Mouse (Mus musculus): ENCODE measurements around the gene Cracr2a. TPM values are rescaled to one million over a fixed set of nuclear protein-coding genes. Genes with fewer than 3 reads are reported as not detected.
A peak's percentile ranks its signal among the peaks of the same experiment; 100 is the strongest.

Cracr2a gene
- polyA plus RNA-seq, 1 experiment from 2014 or later = 0.99 TPM

DNA sequence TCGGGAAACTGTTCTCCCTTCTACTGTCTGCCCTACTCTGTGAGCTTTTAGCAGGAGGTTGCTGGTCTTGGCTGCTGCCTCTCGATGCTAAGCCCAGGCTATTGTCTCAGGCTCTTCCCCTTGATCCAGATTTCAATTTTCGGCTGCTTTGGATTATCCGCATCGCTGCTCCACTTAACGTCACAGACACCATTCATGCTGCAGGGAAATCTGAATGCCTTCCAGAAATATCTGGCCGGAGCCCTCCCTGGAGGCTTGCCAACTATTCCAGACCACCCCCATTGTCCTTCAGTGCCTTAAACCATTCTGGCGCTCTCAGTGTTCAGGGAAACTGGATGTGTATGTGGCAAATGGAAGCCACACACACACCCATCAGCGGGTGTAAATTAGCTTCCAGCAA lies 66.3 kb downstream of the Cracr2a start:
- no peak overlapping the region for H3K27ac ChIP-seq (ENCODE audit: low read depth, low read length)

DNA sequence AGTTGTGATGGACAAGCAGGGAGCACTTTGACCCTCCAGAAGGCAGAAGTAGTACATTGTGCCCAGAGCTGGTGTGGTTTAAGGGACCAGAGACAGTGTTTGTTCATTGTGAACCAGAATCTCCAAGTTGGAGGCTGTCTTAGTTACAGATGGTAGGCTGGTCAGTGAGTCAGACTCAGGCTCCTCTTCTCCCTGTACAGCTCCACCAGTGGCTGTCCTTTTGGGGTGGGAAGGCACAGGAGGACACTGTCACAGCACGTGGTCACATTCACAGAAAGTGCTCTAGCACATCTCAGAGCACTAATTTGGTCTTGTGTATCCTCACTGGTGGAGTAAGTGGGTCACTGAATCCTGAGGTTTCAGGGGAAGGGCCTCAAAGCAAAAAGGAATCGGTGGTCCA lies 68.1 kb downstream of the Cracr2a start:
- Histone ChIP-seq H3K9me3 (ENCODE audit: control insufficient read depth, low read length) (no peaks in the 10 kb centered on the region), H3K4me1 (replicated peaks; ENCODE audit: control insufficient read depth, insufficient read depth, low read length) (peaks cover 8% of the 10 kb centered on the region; the same call in 1 of the 2 replicates), H3K36me3 (ENCODE audit: control insufficient read depth, insufficient read depth, low read length) (no peaks in the 10 kb centered on the region), H3K4me3 (ENCODE audit: low read depth, low read length) (no peak overlapping the region), H3K27ac (ENCODE audit: low read depth, low read length) (no peak overlapping the region), H3K27me3 (ENCODE audit: control insufficient read depth, insufficient read depth, low read length) (no peaks in the 10 kb centered on the region), H3K9ac (ENCODE audit: low read length) (no peak overlapping the region), H3K4me2 (ENCODE audit: low read depth, low read length, severe bottlenecking) (no peak overlapping the region)
- ATAC-seq (replicated peaks; ENCODE audit: low FRiP score) (no peak), DNase-seq (ENCODE audit: low spot score) (no peak)
- 80% methylated on average over 2 of the region's 2 CpGs for WGBS

More for the DNA sequence above, 66.3 kb downstream of the Cracr2a start:
- no peak overlapping the region for H3K4me2 ChIP-seq (ENCODE audit: low read depth, low read length, severe bottlenecking)
- H3K4me1 ChIP-seq (replicated peaks; ENCODE audit: control insufficient read depth, insufficient read depth, low read length) = peaks cover 8% of the 10 kb centered on the region; the same call in 1 of the 2 replicates
- peak; percentile 58 for ATAC-seq (replicated peaks; ENCODE audit: low FRiP score)
- WGBS = 15% methylated on average over 9 of the region's 9 CpGs
- DNase-seq (ENCODE audit: low spot score) = peak; percentile 69
- no peak overlapping the region for H3K9ac ChIP-seq (ENCODE audit: low read length)
- no peak overlapping the region for H3K4me3 ChIP-seq (ENCODE audit: low read depth, low read length)
- H3K9me3 ChIP-seq (ENCODE audit: control insufficient read depth, low read length) = no peaks in the 10 kb centered on the region
- no peaks in the 10 kb centered on the region for H3K27me3 ChIP-seq (ENCODE audit: control insufficient read depth, insufficient read depth, low read length)
- no peaks in the 10 kb centered on the region for H3K36me3 ChIP-seq (ENCODE audit: control insufficient read depth, insufficient read depth, low read length)

DNA sequence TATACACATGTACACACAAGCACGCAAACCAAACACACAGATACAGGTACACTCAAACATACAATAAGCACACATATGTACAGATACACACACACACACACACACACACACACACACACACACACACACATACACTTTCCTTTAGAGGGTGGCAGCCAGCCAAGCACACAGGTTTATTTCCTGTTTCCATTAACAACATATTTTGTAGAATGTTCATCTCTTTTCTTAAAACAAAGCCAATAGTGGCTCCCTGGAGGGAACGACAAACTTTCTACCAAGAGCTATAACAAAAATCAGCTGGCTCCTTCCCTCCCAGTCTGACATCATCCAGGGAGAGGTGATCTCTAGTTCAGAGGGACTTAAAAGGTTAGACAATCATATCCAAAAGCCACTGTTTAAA lies 73.7 kb downstream of the Cracr2a start:
- no peaks in the 10 kb centered on the region for H3K4me1 ChIP-seq (replicated peaks; ENCODE audit: control insufficient read depth, insufficient read depth, low read length)
- WGBS = 84% methylated on average over 2 of the region's 2 CpGs

GRCm38 (mm10) chr6:127635462-127636189 lies 74.5 kb downstream of the Cracr2a start:
- Histone ChIP-seq H3K9ac (ENCODE audit: low read length) (no peak overlapping the region), H3K4me3 (ENCODE audit: low read depth, low read length) (no peak overlapping the region), H3K4me2 (ENCODE audit: low read depth, low read length, severe bottlenecking) (no peak overlapping the region), H3K27ac (ENCODE audit: low read depth, low read length) (no peak overlapping the region), H3K9me3 (ENCODE audit: control insufficient read depth, low read length) (no peaks in the 10 kb centered on the region), H3K36me3 (ENCODE audit: control insufficient read depth, insufficient read depth, low read length) (no peaks in the 10 kb centered on the region), H3K27me3 (ENCODE audit: control insufficient read depth, insufficient read depth, low read length) (no peaks in the 10 kb centered on the region), H3K4me1 (replicated peaks; ENCODE audit: control insufficient read depth, insufficient read depth, low read length) (no peaks in the 10 kb centered on the region)
- ATAC-seq (replicated peaks; ENCODE audit: low FRiP score) = 0 out of 2 replicates have a peak, but pooled peaks have one; percentile 39
- 47% methylated on average over 9 of the region's 9 CpGs for WGBS
- no peak for DNase-seq (ENCODE audit: low spot score)

More for the DNA sequence above, 73.7 kb downstream of the Cracr2a start:
- H3K4me2 ChIP-seq (ENCODE audit: low read depth, low read length, severe bottlenecking) = no peak overlapping the region
- H3K36me3 ChIP-seq (ENCODE audit: control insufficient read depth, insufficient read depth, low read length) = no peaks in the 10 kb centered on the region
- H3K9me3 ChIP-seq (ENCODE audit: control insufficient read depth, low read length) = no peaks in the 10 kb centered on the region
- H3K9ac ChIP-seq (ENCODE audit: low read length) = no peak overlapping the region
- no peak overlapping the region for H3K27ac ChIP-seq (ENCODE audit: low read depth, low read length)
- ATAC-seq (replicated peaks; ENCODE audit: low FRiP score) = no peak
- no peaks in the 10 kb centered on the region for H3K27me3 ChIP-seq (ENCODE audit: control insufficient read depth, insufficient read depth, low read length)
- DNase-seq (ENCODE audit: low spot score) = no peak
- no peak overlapping the region for H3K4me3 ChIP-seq (ENCODE audit: low read depth, low read length)

GRCm38 (mm10) chr6:127641077-127641801 lies 80.1 kb downstream of the Cracr2a start:
- H3K27me3 ChIP-seq (ENCODE audit: control insufficient read depth, insufficient read depth, low read length) = no peaks in the 10 kb centered on the region
- WGBS = 80% methylated on average over 8 of the region's 8 CpGs
- H3K9me3 ChIP-seq (ENCODE audit: control insufficient read depth, low read length) = no peaks in the 10 kb centered on the region
- H3K36me3 ChIP-seq (ENCODE audit: control insufficient read depth, insufficient read depth, low read length) = no peaks in the 10 kb centered on the region
- no peak for ATAC-seq (replicated peaks; ENCODE audit: low FRiP score)
- no peak overlapping the region for H3K4me3 ChIP-seq (ENCODE audit: low read depth, low read length)
- no peak overlapping the region for H3K27ac ChIP-seq (ENCODE audit: low read depth, low read length)
- H3K9ac ChIP-seq (ENCODE audit: low read length) = no peak overlapping the region
- DNase-seq (ENCODE audit: low spot score) = no peak
- no peaks in the 10 kb centered on the region for H3K4me1 ChIP-seq (replicated peaks; ENCODE audit: control insufficient read depth, insufficient read depth, low read length)
- H3K4me2 ChIP-seq (ENCODE audit: low read depth, low read length, severe bottlenecking) = no peak overlapping the region

- no peaks in the 10 kb centered on the region for H3K36me3 ChIP-seq (ENCODE audit: control insufficient read depth, insufficient read depth, low read length)
- WGBS = 18% methylated on average over 4 of the region's 4 CpGs
- H3K9me3 ChIP-seq (ENCODE audit: control insufficient read depth, low read length) = no peaks in the 10 kb centered on the region
- no peak overlapping the region for H3K4me2 ChIP-seq (ENCODE audit: low read depth, low read length, severe bottlenecking)
- no peak for DNase-seq (ENCODE audit: low spot score)
- H3K27me3 ChIP-seq (ENCODE audit: control insufficient read depth, insufficient read depth, low read length) = no peaks in the 10 kb centered on the region
- no peak for ATAC-seq (replicated peaks; ENCODE audit: low FRiP score)
- no peak overlapping the region for H3K4me3 ChIP-seq (ENCODE audit: low read depth, low read length)
- H3K4me1 ChIP-seq (replicated peaks; ENCODE audit: control insufficient read depth, insufficient read depth, low read length) = no peaks in the 10 kb centered on the region
- no peak overlapping the region for H3K9ac ChIP-seq (ENCODE audit: low read length)
- H3K27ac ChIP-seq (ENCODE audit: low read depth, low read length) = no peak overlapping the region
Observed at GRCm38 (mm10) chr6:127655988-127656387, 94.8 kb downstream of the Cracr2a start.

DNA sequence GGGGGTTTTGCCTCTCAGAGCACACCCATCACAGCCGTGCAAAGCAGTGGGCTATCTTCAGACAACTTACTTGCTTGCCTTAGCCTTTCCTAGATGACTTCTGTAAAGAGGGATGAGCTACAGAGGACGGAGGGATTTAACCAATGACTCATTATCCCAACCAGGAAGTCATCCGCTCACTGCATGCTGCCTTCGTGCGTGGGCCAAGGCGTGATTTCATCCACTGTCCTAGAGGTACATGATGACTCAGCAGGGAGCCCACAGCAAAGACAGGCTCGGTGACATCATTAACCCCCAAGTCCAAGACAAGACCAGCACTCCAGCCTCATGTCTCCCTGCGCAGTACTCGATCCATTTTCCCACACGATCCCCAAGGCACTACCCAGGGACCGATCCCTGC lies 96.0 kb downstream of the Cracr2a start:
- H3K4me1 ChIP-seq (replicated peaks; ENCODE audit: control insufficient read depth, insufficient read depth, low read length) = no peaks in the 10 kb centered on the region
- ATAC-seq (replicated peaks; ENCODE audit: low FRiP score) = no peak
- H3K27me3 ChIP-seq (ENCODE audit: control insufficient read depth, insufficient read depth, low read length) = no peaks in the 10 kb centered on the region
- H3K9me3 ChIP-seq (ENCODE audit: control insufficient read depth, low read length) = no peaks in the 10 kb centered on the region
- 94% methylated on average over 11 of the region's 11 CpGs for WGBS
- H3K4me2 ChIP-seq (ENCODE audit: low read depth, low read length, severe bottlenecking) = no peak overlapping the region
- no peak overlapping the region for H3K9ac ChIP-seq (ENCODE audit: low read length)
- no peak overlapping the region for H3K4me3 ChIP-seq (ENCODE audit: low read depth, low read length)
- no peak overlapping the region for H3K27ac ChIP-seq (ENCODE audit: low read depth, low read length)
- DNase-seq (ENCODE audit: low spot score) = no peak
- no peaks in the 10 kb centered on the region for H3K36me3 ChIP-seq (ENCODE audit: control insufficient read depth, insufficient read depth, low read length)

GRCm38 (mm10) chr6:127659472-127659871 lies 98.3 kb downstream of the Cracr2a start:
- Histone ChIP-seq H3K4me1 (replicated peaks; ENCODE audit: control insufficient read depth, insufficient read depth, low read length) (no peaks in the 10 kb centered on the region), H3K9ac (ENCODE audit: low read length) (no peak overlapping the region), H3K36me3 (ENCODE audit: control insufficient read depth, insufficient read depth, low read length) (no peaks in the 10 kb centered on the region), H3K27me3 (ENCODE audit: control insufficient read depth, insufficient read depth, low read length) (no peaks in the 10 kb centered on the region), H3K4me3 (ENCODE audit: low read depth, low read length) (no peak overlapping the region), H3K4me2 (ENCODE audit: low read depth, low read length, severe bottlenecking) (no peak overlapping the region), H3K9me3 (ENCODE audit: control insufficient read depth, low read length) (no peaks in the 10 kb centered on the region), H3K27ac (ENCODE audit: low read depth, low read length) (no peak overlapping the region)
- ATAC-seq (replicated peaks; ENCODE audit: low FRiP score) (no peak), DNase-seq (ENCODE audit: low spot score) (no peak)
- 83% methylated on average over 5 of the region's 5 CpGs for WGBS
